Mouse (Mus musculus) adrenal gland, postnatal 36 days (tissue): ENCODE measurements around the gene Smad6. TPM values are rescaled to one million over a fixed set of nuclear protein-coding genes. Genes with fewer than 3 reads are reported as not detected.

Source experiments
- DNase-seq, 2 experiments: peaks; one replicate each; pipeline ENCODE4 v3.0.0; 2021; ENCODE audit warnings: mixed read lengths in 1 of 2
- total RNA-seq, 2 experiments: library from RNA; stranded (reverse); gene quantifications; 2 replicates each; pipeline ENCODE4 v1.2.3; 2021

Smad6 gene
- total RNA-seq, 2 experiments from 2014 or later: 6.3 to 12.7 TPM

- DNase-seq: peak; percentile 56 to 59
Observed at GRCm38 (mm10) chr9:63959933-63960828, 61.7 kb downstream of the Smad6 start.

GRCm38 (mm10) chr9:63959129-63959932 is 62.5 kb downstream of the Smad6 start:
- peak; percentile 75 to 84 for DNase-seq

GRCm38 (mm10) chr9:63958337-63959030 is 63.4 kb downstream of the Smad6 start:
- peak; percentile 74 to 82 for DNase-seq

- no peak for DNase-seq
Observed at GRCm38 (mm10) chr9:63957647-63958185, 64.1 kb downstream of the Smad6 start.

GRCm38 (mm10) chr9:63956052-63956451 is 65.8 kb downstream of the Smad6 start:
- DNase-seq: peak; percentile 83 to 87

- no peak for DNase-seq
Observed at GRCm38 (mm10) chr9:63953691-63954090, 68.2 kb downstream of the Smad6 start.

GRCm38 (mm10) chr9:63952591-63952990 is 69.3 kb downstream of the Smad6 start:
- no peak for DNase-seq

GRCm38 (mm10) chr9:63950357-63950756 is 71.5 kb downstream of the Smad6 start:
- no peak for DNase-seq

- DNase-seq: no peak
Observed at GRCm38 (mm10) chr9:63949393-63949792, 72.5 kb downstream of the Smad6 start.

- no peak for DNase-seq
Observed at GRCm38 (mm10) chr9:63942608-63942982, 79.3 kb downstream of the Smad6 start.

GRCm38 (mm10) chr9:63941747-63942607 is 79.9 kb downstream of the Smad6 start:
- peak; percentile 81 to 82 for DNase-seq

GRCm38 (mm10) chr9:63936256-63936655 is 85.6 kb downstream of the Smad6 start:
- no peak for DNase-seq

GRCm38 (mm10) chr9:63933068-63933467 is 88.8 kb downstream of the Smad6 start:
- no peak for DNase-seq

- peak; percentile 88 to 89 for DNase-seq
Observed at GRCm38 (mm10) chr9:63927340-63928049, 94.4 kb downstream of the Smad6 start.

GRCm38 (mm10) chr9:63926377-63926776 is 95.5 kb downstream of the Smad6 start:
- no peak for DNase-seq

- DNase-seq: no peak
Observed at GRCm38 (mm10) chr9:63923190-63923717, 98.6 kb downstream of the Smad6 start.

GRCm38 (mm10) chr9:63919708-63920107 is 102.2 kb downstream of the Smad6 start:
- DNase-seq: no peak

GRCm38 (mm10) chr9:63919001-63919555 is 102.8 kb downstream of the Smad6 start:
- DNase-seq: no peak

GRCm38 (mm10) chr9:63918245-63918644 is 103.6 kb downstream of the Smad6 start:
- peak; percentile 85 to 92 for DNase-seq

- peak; percentile 40 to 60 for DNase-seq
Observed at GRCm38 (mm10) chr9:63916441-63916840, 105.4 kb downstream of the Smad6 start.
